Mouse (Mus musculus) kidney, postnatal 36 days (tissue): ENCODE measurements around the gene Coa6.
A peak's percentile ranks its signal among the peaks of the same experiment; 100 is the strongest.

ENCODE experiments used
- DNase-seq, 2 experiments: peaks; one replicate each; pipeline ENCODE4 v3.0.0; 2021 to 2022; ENCODE audit warnings: mixed read lengths in 2 of 2

The Coa6 gene

GRCm38 (mm10) chr8:126473802-126474298 is 51.5 kb downstream of the Coa6 start:
- no peak for DNase-seq

GRCm38 (mm10) chr8:126474299-126475187 is 52.2 kb downstream of the Coa6 start, which contains the start of gene Tarbp1:
Gene Tarbp1 (minus strand): TSS chr8:126475065.
- DNase-seq = peak; percentile 90 to 93
